Mouse (Mus musculus): ENCODE results near the gene Tradd. TPM values are rescaled to one million over a fixed set of nuclear protein-coding genes. Genes with fewer than 3 reads are reported as not detected.

Gene Tradd
- total RNA-seq, 2 experiments from 2014 or later: 7.0 to 7.6 TPM

- peak overlapping the region; percentile 78 for H3K4me3 ChIP-seq
- DNase-seq (ENCODE audit: low spot score in 2 of 2): peak; percentile 61 to 80
- peak; percentile 94 for TF ChIP-seq CTCF (conservative IDR thresholded peaks at IDR 0.05)
- no peak overlapping the region for H3K27ac ChIP-seq
These were observed 26.3 kb upstream of the Tradd start for GRCm38 (mm10) chr8:105290554-105291314.

GRCm38 (mm10) chr8:105289805-105290460, 25.5 kb upstream of the Tradd start, which contains the start of gene 4931428F04Rik:
Gene 4931428F04Rik, minus strand, starts transcription at chr8:105289864.
- peak; percentile 67 for TF ChIP-seq CTCF (conservative IDR thresholded peaks at IDR 0.05)
- peak in 1 of 2 experiments; percentile 53 for DNase-seq (ENCODE audit: low spot score in 2 of 2)
- H3K4me3 ChIP-seq: peak within 1 kb of the TSS; percentile 78
- peak within 1 kb of the TSS; percentile 89 for H3K27ac ChIP-seq

DNA sequence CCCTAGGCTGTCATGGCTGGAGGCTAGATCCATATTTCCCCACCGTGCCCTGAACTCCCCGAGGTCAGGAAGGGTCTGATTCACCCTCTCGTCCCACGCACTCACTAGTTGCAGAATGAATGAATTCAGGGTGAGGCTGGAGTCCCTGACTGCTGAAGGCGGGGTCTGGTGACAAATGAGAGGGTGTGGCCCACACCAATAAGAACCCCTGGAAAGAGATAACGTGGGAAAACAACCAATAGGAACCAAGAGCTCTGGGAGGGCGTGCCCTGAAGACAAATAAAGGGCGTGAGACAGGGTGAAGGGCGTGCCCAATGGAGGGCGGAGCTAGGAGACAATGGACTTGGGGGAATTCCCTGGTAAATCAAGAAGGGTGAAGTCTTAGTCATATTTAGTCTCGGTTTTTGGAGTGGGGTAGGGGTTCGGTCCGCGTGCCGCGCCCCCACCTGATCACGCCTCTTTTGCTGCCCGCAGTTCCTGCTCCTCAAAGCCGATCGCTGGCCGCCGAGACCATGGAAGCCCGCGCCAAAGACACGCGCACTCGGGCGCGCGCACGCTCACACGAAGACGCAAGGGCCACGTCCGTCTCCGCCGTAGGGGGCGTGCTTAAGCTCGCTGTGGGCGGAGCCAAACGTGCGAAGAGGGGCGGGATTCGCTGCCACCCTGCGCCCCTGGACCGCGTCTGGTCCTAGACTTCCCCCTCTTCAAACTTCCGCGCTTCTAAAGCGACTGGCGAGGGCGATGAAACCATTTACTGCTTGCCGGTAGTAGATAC, 24.7 kb upstream of the Tradd start:
- peak overlapping the region; percentile 89 for H3K27ac ChIP-seq
- DNase-seq (ENCODE audit: low spot score in 2 of 2): peak; percentile 94 to 96
- TF ChIP-seq CTCF (conservative IDR thresholded peaks at IDR 0.05): peak; percentile 40
- peak overlapping the region; percentile 78 for H3K4me3 ChIP-seq

DNA sequence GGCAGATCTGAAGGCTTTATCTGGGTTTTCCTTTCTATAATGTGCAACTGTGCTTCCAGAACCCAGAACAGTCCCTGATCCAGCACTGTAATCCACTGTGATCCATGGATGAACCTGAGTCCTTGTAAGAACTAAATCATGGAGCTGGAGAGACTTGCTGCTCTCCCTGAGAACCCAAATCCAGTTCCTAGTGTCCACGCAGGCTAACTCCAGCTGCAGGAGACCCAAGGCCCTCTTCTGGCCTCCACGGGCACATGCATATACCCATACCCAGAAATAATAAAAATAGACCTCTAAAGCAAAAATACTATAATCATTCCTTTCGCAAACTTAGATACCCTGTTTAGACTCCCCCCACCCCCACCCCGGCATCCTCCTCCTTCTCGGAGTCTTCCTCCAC, 23.8 kb upstream of the Tradd start:
- TF ChIP-seq CTCF (conservative IDR thresholded peaks at IDR 0.05): no peak
- no peak overlapping the region for H3K27ac ChIP-seq
- DNase-seq (ENCODE audit: low spot score in 2 of 2): no peak
- H3K4me3 ChIP-seq: peak overlapping the region; percentile 78; the same call in 1 of the 2 replicates

DNA sequence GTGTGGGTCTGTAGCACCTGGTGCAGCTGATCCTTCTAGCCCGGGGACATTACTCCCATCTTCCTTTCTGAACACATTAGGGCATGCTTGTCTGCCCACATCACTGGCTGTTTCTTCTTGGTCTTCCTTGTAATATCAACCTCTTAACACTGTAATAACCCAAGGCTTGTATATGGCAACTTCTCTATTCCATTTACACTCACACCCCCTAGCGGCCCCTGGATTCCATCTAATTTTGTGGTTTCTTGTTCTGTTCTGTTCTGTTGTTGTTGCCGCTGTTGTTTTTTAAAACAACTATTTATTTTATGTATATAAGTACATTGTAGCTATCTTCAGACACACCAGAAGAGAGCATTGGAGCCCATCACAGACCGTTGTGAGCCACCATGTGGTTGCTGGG, 22.5 kb upstream of the Tradd start:
- TF ChIP-seq CTCF (conservative IDR thresholded peaks at IDR 0.05): peak; percentile 30
- DNase-seq (ENCODE audit: low spot score in 2 of 2): no peak
- Histone ChIP-seq H3K4me3 (no peak overlapping the region), H3K27ac (no peak overlapping the region)

DNA sequence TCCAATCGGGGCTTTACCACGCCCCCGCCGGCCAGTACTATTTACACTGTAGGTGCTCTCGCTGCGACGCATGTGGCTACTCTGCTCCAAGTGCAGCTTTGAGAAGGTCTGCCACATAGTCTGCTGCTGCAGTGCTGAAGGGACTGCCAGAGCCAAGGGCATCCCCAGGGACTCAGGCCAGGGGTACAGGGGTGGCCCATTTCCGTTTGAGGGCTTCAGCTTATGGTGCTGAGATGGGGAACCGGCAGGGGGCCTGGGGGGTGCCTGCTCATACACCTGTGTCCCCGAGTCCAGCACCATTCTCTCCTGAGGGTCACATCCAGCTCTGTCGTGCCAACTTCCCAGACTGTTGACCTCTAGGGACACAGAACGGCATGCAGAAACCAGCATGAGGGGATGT, 21.1 kb upstream of the Tradd start:
- Histone ChIP-seq H3K4me3 (no peak overlapping the region), H3K27ac (no peak overlapping the region)
- no peak for TF ChIP-seq CTCF (conservative IDR thresholded peaks at IDR 0.05)

DNA sequence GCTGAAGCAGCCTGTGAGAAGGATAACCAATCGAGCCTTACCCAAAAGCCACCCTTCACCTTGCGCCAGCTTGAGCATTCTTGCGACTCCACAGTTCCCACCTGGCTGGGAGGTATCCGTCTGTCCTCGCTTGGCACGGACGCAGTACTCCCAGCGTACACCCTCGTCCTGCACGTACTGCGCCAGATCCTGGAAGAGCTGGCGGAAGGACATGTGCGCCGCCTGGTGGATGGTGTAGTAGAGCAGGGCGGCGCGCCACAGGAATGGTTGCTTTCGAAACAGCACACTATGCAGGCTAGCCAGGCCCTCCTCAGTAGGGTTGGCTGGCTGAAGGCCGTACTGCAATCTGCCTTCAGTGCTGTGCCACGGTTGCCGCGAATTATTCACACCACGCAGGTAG, 18.7 kb upstream of the Tradd start:
- peak; percentile 81 for TF ChIP-seq CTCF (conservative IDR thresholded peaks at IDR 0.05)
- DNase-seq (ENCODE audit: low spot score in 2 of 2): no peak
- Histone ChIP-seq H3K27ac (0 out of 2 replicates have a peak overlapping the region, but pooled peaks have one; percentile 39), H3K4me3 (peak overlapping the region; percentile 18; the same call in 1 of the 2 replicates)

More for the DNA sequence above, 21.1 kb upstream of the Tradd start:
- DNase-seq (ENCODE audit: low spot score in 2 of 2): no peak

DNA sequence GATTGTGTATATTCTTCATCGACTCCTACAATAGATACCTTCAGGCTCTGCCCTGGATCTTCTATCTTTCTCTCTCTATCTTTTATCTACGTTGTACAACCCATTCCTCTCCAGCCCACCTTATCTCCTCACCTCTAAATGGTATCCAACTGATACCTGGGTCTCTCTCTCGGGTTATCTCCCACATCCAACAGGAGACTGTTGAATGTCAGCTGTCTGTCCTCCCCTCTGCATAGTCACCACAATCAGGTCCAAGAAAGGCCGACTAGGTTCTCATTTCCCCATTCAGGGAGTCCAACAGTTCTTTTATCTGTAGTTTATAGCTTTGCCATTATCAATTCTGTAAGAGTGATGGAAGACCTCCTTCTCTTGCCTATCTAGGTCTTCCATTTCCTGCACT, 17.8 kb upstream of the Tradd start:
- TF ChIP-seq CTCF (conservative IDR thresholded peaks at IDR 0.05): no peak
- Histone ChIP-seq H3K4me3 (no peak overlapping the region), H3K27ac (no peak overlapping the region)
- DNase-seq (ENCODE audit: low spot score in 2 of 2): no peak

- Histone ChIP-seq H3K27ac (no peak overlapping the region), H3K4me3 (no peak overlapping the region)
- TF ChIP-seq CTCF (conservative IDR thresholded peaks at IDR 0.05): no peak
- DNase-seq (ENCODE audit: low spot score in 2 of 2): no peak
These were observed 17.4 kb upstream of the Tradd start for GRCm38 (mm10) chr8:105281821-105282220.

DNA sequence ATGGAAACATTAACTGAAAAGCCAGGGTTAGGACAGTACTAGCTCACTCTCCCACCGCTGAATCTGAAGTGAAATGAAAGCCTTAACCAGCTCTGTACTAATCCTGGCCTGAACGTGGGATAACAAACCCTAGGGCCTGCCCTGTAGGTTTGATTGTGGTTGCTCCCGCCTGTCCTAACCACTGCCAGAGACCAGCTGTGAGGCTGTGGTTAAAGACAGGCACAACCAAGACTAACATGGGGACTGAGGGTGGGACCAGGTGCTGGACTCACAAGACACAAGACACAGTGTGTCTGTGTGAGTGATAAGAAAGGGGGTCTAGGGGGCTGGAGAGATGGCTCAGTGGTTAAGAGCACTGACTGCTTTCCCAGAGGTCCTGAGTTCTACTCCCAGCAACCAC, 16.2 kb upstream of the Tradd start:
- Histone ChIP-seq H3K4me3 (no peak overlapping the region), H3K27ac (no peak overlapping the region)
- TF ChIP-seq CTCF (conservative IDR thresholded peaks at IDR 0.05): no peak
- no peak for DNase-seq (ENCODE audit: low spot score in 2 of 2)

DNA sequence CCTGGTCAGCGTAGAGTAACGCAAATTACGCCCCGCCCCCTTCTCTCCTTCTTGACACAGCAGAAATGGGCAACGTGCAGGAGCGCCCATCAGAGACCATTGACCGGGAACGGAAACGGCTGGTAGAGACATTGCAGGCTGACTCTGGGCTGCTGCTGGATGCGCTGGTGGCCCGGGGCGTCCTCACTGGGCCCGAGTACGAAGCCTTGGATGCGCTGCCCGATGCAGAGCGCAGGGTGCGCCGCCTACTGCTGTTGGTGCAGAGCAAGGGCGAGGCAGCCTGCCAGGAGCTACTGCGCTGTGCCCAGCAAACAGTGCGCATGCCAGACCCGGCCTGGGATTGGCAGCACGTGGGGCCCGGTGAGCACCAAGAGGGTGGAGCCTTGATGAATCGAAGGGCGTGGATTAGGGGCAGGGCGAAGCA, 14.5 kb upstream of the Tradd start:
- H3K4me3 ChIP-seq: peak overlapping the region; percentile 51
- DNase-seq (ENCODE audit: low spot score in 2 of 2): peak; percentile 89 to 90
- peak overlapping the region; percentile 70 for H3K27ac ChIP-seq
- TF ChIP-seq CTCF (conservative IDR thresholded peaks at IDR 0.05): peak; percentile 55

GRCm38 (mm10) chr8:105276292-105277120, 12.1 kb upstream of the Tradd start:
- H3K4me3 ChIP-seq: peak overlapping the region; percentile 54
- no peak for TF ChIP-seq CTCF (conservative IDR thresholded peaks at IDR 0.05)
- peak in 1 of 2 experiments; percentile 48 for DNase-seq (ENCODE audit: low spot score in 2 of 2)
- H3K27ac ChIP-seq: peak overlapping the region; percentile 70
